Mouse (Mus musculus) urinary bladder, postnatal 25 days (tissue): ENCODE data around the gene Hapln2.

Experiments used
- DNase-seq: peaks from one replicate; pipeline ENCODE4 v3.0.0; 2022; ENCODE audit warnings: low spot score

Hapln2 gene

GRCm38 (mm10) chr3:87981894-87982835 is 45.2 kb downstream of the Hapln2 start:
- DNase-seq, result no peak

DNA sequence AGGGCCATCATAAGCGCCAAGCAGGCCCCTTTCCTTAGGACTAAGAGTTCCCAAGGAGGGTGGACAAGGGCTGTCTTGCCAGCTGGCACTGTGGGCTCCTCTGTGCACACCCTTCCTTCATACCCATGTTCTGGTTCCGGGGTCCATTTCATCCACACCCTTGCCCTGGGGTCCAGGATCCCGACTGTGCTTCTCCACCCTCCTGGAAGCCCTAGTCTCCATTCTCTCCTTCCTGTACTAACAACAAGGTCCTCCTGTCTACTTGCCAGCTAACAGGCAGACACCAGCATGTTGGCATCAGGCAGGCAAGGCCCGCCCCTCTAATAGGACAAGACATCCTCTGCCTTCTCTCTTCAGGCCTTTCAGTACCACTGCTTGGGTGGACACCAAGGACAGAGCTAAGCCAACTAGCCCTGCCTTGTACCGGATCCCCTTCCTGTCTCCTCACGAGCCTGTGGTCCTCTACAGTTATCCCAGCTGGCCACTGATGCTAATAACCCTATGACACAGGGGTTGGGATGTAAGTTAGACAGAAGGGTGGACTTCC is 46.1 kb downstream of the Hapln2 start:
- no peak for DNase-seq

GRCm38 (mm10) chr3:87980728-87981127 is 46.7 kb downstream of the Hapln2 start:
- DNase-seq, result no peak

DNA sequence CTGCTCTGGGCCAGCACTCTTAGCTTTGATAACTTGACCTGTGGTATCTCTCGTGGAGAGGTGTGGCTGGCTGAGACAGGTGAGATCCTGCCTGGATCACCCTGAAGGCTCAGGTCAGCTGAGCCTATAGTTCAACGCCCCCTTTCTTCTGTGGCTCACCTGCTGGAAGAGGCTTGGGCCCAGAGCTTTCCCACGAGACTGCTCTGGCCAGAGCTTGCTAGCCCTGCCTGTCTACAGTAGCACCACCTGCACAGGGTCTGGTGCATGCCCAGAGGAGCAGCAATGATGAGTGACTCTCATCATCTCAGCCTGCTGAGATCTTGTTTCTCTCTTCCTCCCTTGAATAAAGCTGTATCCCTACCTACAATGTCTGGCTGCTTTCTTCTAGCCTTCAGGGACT is 47.3 kb downstream of the Hapln2 start:
- DNase-seq, result no peak

GRCm38 (mm10) chr3:87979493-87979892 is 47.9 kb downstream of the Hapln2 start:
- no peak for DNase-seq

DNA sequence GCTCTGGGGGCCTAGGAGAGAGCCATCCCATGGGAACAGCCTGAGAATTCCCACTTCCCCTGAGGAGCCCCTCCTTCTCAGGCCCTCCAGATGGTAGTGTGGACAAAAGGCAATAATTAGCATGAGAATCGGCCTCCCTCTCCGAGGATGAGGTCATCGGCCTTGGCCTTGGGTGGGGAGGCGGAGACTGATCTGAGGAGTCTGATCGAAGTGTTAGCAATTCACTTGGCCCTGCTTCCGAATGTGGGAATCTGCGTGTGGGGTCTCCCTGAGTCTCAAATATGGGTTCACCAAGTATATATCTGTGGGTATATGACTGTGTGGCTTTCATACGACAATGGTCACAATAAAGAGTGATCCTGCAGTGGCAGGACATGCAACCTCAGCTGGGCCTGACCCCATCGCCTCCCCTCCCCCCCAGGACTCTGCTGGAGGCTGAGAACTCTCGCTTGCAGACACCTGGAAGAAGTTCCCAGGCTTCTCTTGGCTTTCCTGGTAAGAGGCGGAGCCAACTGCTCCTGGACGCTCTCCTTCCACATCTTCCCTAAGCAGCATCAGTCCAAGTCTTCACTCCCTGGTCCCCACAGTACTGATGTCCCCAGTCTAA is 52.9 kb downstream of the Hapln2 start:
- no peak for DNase-seq

- no peak for DNase-seq
These were observed 53.6 kb downstream of the Hapln2 start for GRCm38 (mm10) chr3:87973593-87974380.

- DNase-seq, result no peak
These were observed 54.6 kb downstream of the Hapln2 start for GRCm38 (mm10) chr3:87972776-87973175.

GRCm38 (mm10) chr3:87972203-87972664 is 55.1 kb downstream of the Hapln2 start:
- DNase-seq, result no peak
